8 mouse cellular contexts compared by ENCODE assay signal in the genomic region with DNA sequence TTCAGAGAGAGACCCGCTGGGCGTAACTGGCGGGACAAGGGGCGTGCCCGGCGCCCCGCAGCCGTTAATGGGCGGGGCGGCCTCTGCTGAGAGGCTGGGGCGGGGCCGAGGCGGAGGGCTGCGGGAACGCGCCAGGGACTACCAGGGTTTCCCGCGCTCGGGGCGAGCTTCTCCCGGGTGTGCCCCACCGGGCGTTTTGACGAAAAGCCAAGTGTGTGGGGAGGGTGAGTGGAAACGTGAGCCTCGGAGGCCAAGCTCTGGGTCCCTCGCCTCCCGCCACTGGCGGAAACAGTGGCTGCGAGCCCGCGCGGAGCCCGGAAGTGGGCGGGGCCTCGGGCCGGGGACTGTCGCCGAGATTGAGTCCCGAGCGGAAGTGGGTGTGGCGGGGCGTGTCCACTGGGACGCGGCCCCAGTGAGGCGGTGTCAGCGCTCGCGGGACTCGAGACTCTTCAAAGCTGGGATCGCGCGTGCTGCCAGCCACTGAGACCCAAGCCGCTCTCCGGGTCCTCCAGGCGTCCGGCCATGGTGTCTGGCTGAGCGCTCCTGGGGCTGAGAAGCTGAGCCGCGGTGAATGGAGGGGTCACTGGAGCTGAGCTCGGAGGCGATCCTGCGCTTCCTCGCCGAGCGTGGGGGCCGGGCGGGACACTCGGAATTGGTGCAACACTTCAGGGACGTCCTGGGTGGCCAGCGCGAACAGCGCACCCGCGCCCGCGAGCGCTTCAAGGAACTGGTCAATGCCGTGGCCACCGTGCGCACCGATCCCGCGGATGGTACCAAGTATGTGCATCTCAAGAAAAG. TPM values are rescaled to one million over a fixed set of nuclear protein-coding genes. Genes with fewer than 3 reads are reported as not detected.
DNase-seq lines count a peak whose midpoint lies in the region; ATAC-seq and TF ChIP-seq lines count a peak whose summit lies in the region.

Gene Sept10 (minus strand): TSS at position 375 of the 798 bp plus-strand sequence.
Gene Sowahc (plus strand): TSS at position 481 of the 798 bp plus-strand sequence.

- peak; percentile 97 for DNase-seq in CD4-positive, CD25-positive, alpha-beta regulatory T cell, adult 2 months (ENCODE audit: low read depth, low spot score)
- peak; percentile 47 for DNase-seq in c-Kit-negative CD71-positive TER-119-positive erythroid progenitor cells, embryonic 14.5 days (ENCODE audit: low read depth, low spot score)
- peak; percentile 14 for DNase-seq in fat pad, adult 2 months (ENCODE audit: extremely low read depth, low read depth, low spot score)
- peak; percentile 97 for DNase-seq in kidney, postnatal 0 days (ENCODE audit: low spot score)
- peak; percentile 79 for DNase-seq in liver, adult 2 months (ENCODE audit: extremely low read depth, low read depth, low spot score)
- peak; percentile 96 to 97 for DNase-seq in spleen, postnatal 36 days (ENCODE audit: low spot score in 2 of 2)

- peaks cover 32% of the 10 kb centered on the region for H3K4me1 ChIP-seq in heart, embryonic 13.5 days
- 0 out of 2 replicates have a peak, but pooled peaks cover 12% of the 10 kb centered on the region for H3K4me1 ChIP-seq in kidney, postnatal 0 days (replicated peaks; ENCODE audit: insufficient read depth, low read length)
- H3K4me1 ChIP-seq in liver, adult 2 months (ENCODE audit: control insufficient read depth, insufficient read depth, low read length), result 0 out of 2 replicates have a peak, but pooled peaks cover 2% of the 10 kb centered on the region

- no peak for TF ChIP-seq CTCF in kidney, postnatal 0 days (IDR thresholded peaks at IDR 0.05; ENCODE audit: low read depth)
- TF ChIP-seq CTCF in liver, adult 2 months (IDR thresholded peaks at IDR 0.05; ENCODE audit: low read depth, low read length), result no peak

- peak within 1 kb of the TSS; percentile 100 for H3K4me2 ChIP-seq in heart, embryonic 13.5 days
- peak within 1 kb of the TSS; percentile 78 for H3K4me2 ChIP-seq in kidney, postnatal 0 days (ENCODE audit: low read length)

- peak within 1 kb of the TSS; percentile 73 for H3K4me3 ChIP-seq in heart, embryonic 13.5 days
- peak within 1 kb of the TSS; percentile 82 for H3K4me3 ChIP-seq in kidney, postnatal 0 days (replicated peaks; ENCODE audit: low read depth, low read length)
- peak within 1 kb of the TSS; percentile 73 for H3K4me3 ChIP-seq in liver, adult 2 months (ENCODE audit: insufficient read depth, low read depth, low read length)

- H3K27me3 ChIP-seq in heart, embryonic 13.5 days (replicated peaks), result peaks cover 7% of the 10 kb centered on the region; the same call in 1 of the 2 replicates
- no peaks in the 10 kb centered on the region for H3K27me3 ChIP-seq in kidney, postnatal 0 days (ENCODE audit: insufficient read depth, low read length)
- no peaks in the 10 kb centered on the region for H3K27me3 ChIP-seq in liver, adult 2 months (ENCODE audit: control insufficient read depth, insufficient read depth, low read length)

- H3K27ac ChIP-seq in heart, embryonic 13.5 days (replicated peaks), result peak within 1 kb of the TSS; percentile 93
- H3K27ac ChIP-seq in kidney, postnatal 0 days, result peak within 1 kb of the TSS; percentile 94
- peak within 1 kb of the TSS; percentile 86 for H3K27ac ChIP-seq in liver, adult 2 months (replicated peaks; ENCODE audit: insufficient read depth, low read depth, low read length)

- peak; percentile 91 for ATAC-seq in heart, embryonic 13.5 days (ENCODE audit: extremely low read depth, insufficient number of reproducible peaks, low FRiP score, low TSS enrichment)
- peak; percentile 97 for ATAC-seq in kidney, postnatal 0 days (replicated peaks; ENCODE audit: low FRiP score, low read depth)
- ATAC-seq in monocyte, adult 5-6 weeks (replicated peaks; ENCODE audit: insufficient number of reproducible peaks, low FRiP score, low TSS enrichment, poor library complexity, severe bottlenecking), result peak; percentile 89

- peak within 1 kb of the TSS; percentile 93 for H3K9ac ChIP-seq in heart, embryonic 13.5 days
- peak within 1 kb of the TSS; percentile 93 for H3K9ac ChIP-seq in kidney, postnatal 0 days (ENCODE audit: low read depth, low read length)
- peak within 1 kb of the TSS; percentile 84 for H3K9ac ChIP-seq in liver, adult 2 months (ENCODE audit: low read depth, low read length)

- H3K9me3 ChIP-seq in heart, embryonic 13.5 days, result no peaks in the 10 kb centered on the region
- H3K9me3 ChIP-seq in kidney, postnatal 0 days (replicated peaks; ENCODE audit: low read length), result no peaks in the 10 kb centered on the region

- under 1% methylated on average over 84 of the region's 84 CpGs for WGBS in heart, embryonic 13.5 days
- WGBS in kidney, postnatal 0 days, result under 1% methylated on average over 81 of the region's 84 CpGs
- under 1% methylated on average over 77 of the region's 84 CpGs for WGBS in liver, adult 2 months

- peak; percentile 89 for TF ChIP-seq POLR2A in liver, adult 2 months (IDR thresholded peaks at IDR 0.05; ENCODE audit: extremely low read depth, insufficient read depth, low read length)

- H3K36me3 ChIP-seq in heart, embryonic 13.5 days, result no peaks in the 10 kb centered on the region
- no peaks in the 10 kb centered on the region for H3K36me3 ChIP-seq in kidney, postnatal 0 days (ENCODE audit: insufficient read depth, low read length)
- H3K36me3 ChIP-seq in liver, adult 2 months (ENCODE audit: control insufficient read depth, insufficient read depth, low read length), result no peaks in the 10 kb centered on the region

- H3K79me2 ChIP-seq in liver, adult 2 months (ENCODE audit: control insufficient read depth, insufficient read depth, low read length), result no peaks in the 10 kb centered on the region; the same call in 1 of the 2 replicates

RNA-seq across cellular contexts. Expression of gene Sept10, which starts in this region (rescaled TPM):
- polyA plus RNA-seq in heart, embryonic 13.5 days (2015; fragmentation: Nextera tagmentation; extraction: Ambion mirVana), result 36.1 and 36.5 TPM in 2 replicates
- 60.8 and 62.7 TPM in 2 replicates for polyA plus RNA-seq in kidney, postnatal 0 days (2015; fragmentation: Nextera tagmentation; extraction: Ambion mirVana)
- total RNA-seq in liver, adult 2 months (2014; rRNA removed), result 16.0 and 18.7 TPM in 2 replicates
- 5.2 and 6.7 TPM in 2 replicates for polyA plus RNA-seq in liver, adult 2 months (2012; rRNA removed)
- total RNA-seq in monocyte, adult 5-6 weeks (2017), result 14.7 to 33.3 TPM (median 15.0 TPM) in 3 replicates

RNA-seq across cellular contexts. Expression of gene Sowahc, which starts in this region (rescaled TPM):
- 2.6 and 2.7 TPM in 2 replicates for polyA plus RNA-seq in heart, embryonic 13.5 days (2015; fragmentation: Nextera tagmentation; extraction: Ambion mirVana)
- 7.6 and 8.7 TPM in 2 replicates for polyA plus RNA-seq in kidney, postnatal 0 days (2015; fragmentation: Nextera tagmentation; extraction: Ambion mirVana)
- total RNA-seq in liver, adult 2 months (2014; rRNA removed), result 4.9 and 5.2 TPM in 2 replicates
- 1.2 TPM in 2 replicates for polyA plus RNA-seq in liver, adult 2 months (2012; rRNA removed)
- total RNA-seq in monocyte, adult 5-6 weeks (2017), result 111 to 129 TPM (median 120 TPM) in 3 replicates

Comparison
In these comparisons a context has a peak if more than half of its experiments do, and no peak if none do; other contexts are left out.
1. Peak in every context shown above with its lines: DNase-seq, ATAC-seq, H3K4me3 ChIP-seq and H3K27ac ChIP-seq.
2. RNA of gene Sowahc (total RNA-seq): 111 to 129 TPM in monocyte, adult 5-6 weeks; 4.9 to 5.2 TPM in liver, adult 2 months; every median in the first group is over 10 times any median in the second.
3. DNase-seq: peak in every context shown above with its lines; median percentile 97 in CD4-positive, CD25-positive, alpha-beta regulatory T cell, adult 2 months; 97 in kidney, postnatal 0 days; 96 in spleen, postnatal 36 days; 79 in liver, adult 2 months; 47 in c-Kit-negative CD71-positive TER-119-positive erythroid progenitor cells, embryonic 14.5 days; 14 in fat pad, adult 2 months.